Mouse (Mus musculus) neutrophil, adult 5-6 weeks (primary cell): ENCODE measurements around the gene Vmn2r70. TPM values are rescaled to one million over a fixed set of nuclear protein-coding genes. Genes with fewer than 3 reads are reported as not detected.

Experiments used
- ATAC-seq: fragments of 151-379, 151-347 bp; 2 replicates; pipeline ENCODE4 v1.8.0; 2017; ENCODE audit warnings: mild to moderate bottlenecking, moderate TSS enrichment; ENCODE audit not compliant: insufficient number of reproducible peaks, poor library complexity, low FRiP score, severe bottlenecking; ENCODE audit errors: extremely low read depth
- total RNA-seq: library from RNA; stranded (forward); fragments of 200-1000 nt; gene quantifications from 2 replicates; pipeline ENCODE4 v1.2.3, GENCODE M21; 2017

Gene Vmn2r70
- not detected in 2 replicates for total RNA-seq

- no peak for ATAC-seq
These were observed at the start of gene Vmn2r70 for GRCm38 (mm10) chr7:85569092-85569491. Gene Vmn2r70 (minus strand): TSS chr7:85569192.

GRCm38 (mm10) chr7:85562787-85563186 lies 6.2 kb downstream of the Vmn2r70 start, which contains the start of gene Vmn2r71:
Gene Vmn2r71 (plus strand): TSS chr7:85563087.
- ATAC-seq: no peak

GRCm38 (mm10) chr7:85543118-85543517 lies 25.9 kb downstream of the Vmn2r70 start:
- ATAC-seq: no peak

- no peak for ATAC-seq
These were observed 26.9 kb downstream of the Vmn2r70 start for GRCm38 (mm10) chr7:85542108-85542507.

Other genes with a start within 250 kb of the Vmn2r70 start
- 0.12 TPM in 1 of 2 replicates, not detected in the other for gene Vmn2r69, start 153.3 kb downstream of the Vmn2r70 start, total RNA-seq
- not detected in 2 replicates for gene Vmn2r71, start 6.1 kb downstream of the Vmn2r70 start, total RNA-seq
- gene Vmn2r72, start 185.9 kb upstream of the Vmn2r70 start, total RNA-seq: not detected in 2 replicates